Mouse (Mus musculus) ES-Bruce4 (cell line): ENCODE results near the gene Efemp2.

Source experiments
- CTCF ChIP-seq: IDR thresholded peaks from one replicate; pipeline ENCODE4 v1.8.1; 2011; ENCODE audit warnings: low read depth, low read length
- EP300 ChIP-seq: IDR thresholded peaks from 2 replicates; pipeline ENCODE4 v1.6.1; 2011; ENCODE audit warnings: low read depth, low read length; ENCODE audit not compliant: insufficient read depth
- POLR2A ChIP-seq: IDR thresholded peaks from one replicate; pipeline ENCODE4 v1.8.1; 2011; ENCODE audit warnings: low read length; ENCODE audit not compliant: insufficient read depth

GRCm38 (mm10) chr19:5461411-5461810 lies 12.3 kb upstream of the Efemp2 start:
- TF ChIP-seq EP300, result no peak
- no peak for TF ChIP-seq POLR2A
- no peak for TF ChIP-seq CTCF
